Mouse (Mus musculus) ES-E14 (cell line): ENCODE measurements around the gene Olfr1131. TPM values are rescaled to one million over a fixed set of nuclear protein-coding genes. Genes with fewer than 3 reads are reported as not detected.

ENCODE experiments used
- DNase-seq: peaks from one replicate; pipeline ENCODE4 v3.0.0-alpha.2; 2013; ENCODE audit warnings: low read depth, low spot score
- H3K27ac ChIP-seq: 2 replicates; pipeline ENCODE4 v1.5.1; 2012; ENCODE audit warnings: low read depth, mild to moderate bottlenecking, low read length, moderate library complexity, mixed read lengths; ENCODE audit not compliant: poor library complexity, insufficient read depth, severe bottlenecking
- H3K36me3 ChIP-seq: 2 replicates; pipeline ENCODE4 v1.6.1; 2012; ENCODE audit warnings: mild to moderate bottlenecking, low read length, moderate library complexity, mixed read lengths; ENCODE audit not compliant: control insufficient read depth, poor library complexity, insufficient read depth, severe bottlenecking
- H3K4me1 ChIP-seq, 2 experiments: fragments of 150-350 bp in 1 of 2; sonication (generic) in 1 of 2; 2 replicates each; pipeline ENCODE4 v1.6.1; 2012; ENCODE audit warnings: low read length in 2 of 2, mild to moderate bottlenecking in 1 of 2, mixed read lengths in 1 of 2; ENCODE audit not compliant: control insufficient read depth in 2 of 2, insufficient read depth in 2 of 2, poor library complexity in 1 of 2
- H3K4me3 ChIP-seq, 2 experiments: fragments of 150-350 bp in 1 of 2; sonication (generic) in 1 of 2; 2 replicates each; pipeline ENCODE4 v1.5.1; 2012; ENCODE audit warnings: low read length in 2 of 2, low read depth in 1 of 2, mild to moderate bottlenecking in 1 of 2, mixed read lengths in 1 of 2; ENCODE audit not compliant: insufficient read depth in 1 of 2, poor library complexity in 1 of 2, severe bottlenecking in 1 of 2
- H3K9ac ChIP-seq: 2 replicates; pipeline ENCODE4 v1.6.1; 2012; ENCODE audit warnings: low read depth, mild to moderate bottlenecking, low read length, mixed read lengths; ENCODE audit not compliant: poor library complexity, insufficient read depth, severe bottlenecking
- H3K9me3 ChIP-seq: fragments of 150-350 bp; sonication (generic); 2 replicates; pipeline ENCODE4 v1.6.1; 2012; ENCODE audit warnings: low read depth, mild to moderate bottlenecking, low read length; ENCODE audit not compliant: control insufficient read depth, insufficient read depth
- CHD2 ChIP-seq: IDR thresholded peaks from 2 replicates; pipeline ENCODE4 v1.6.1; 2014; ENCODE audit warnings: mild to moderate bottlenecking, low read depth, low read length, inconsistent platforms
- HCFC1 ChIP-seq: IDR thresholded peaks from 2 replicates; pipeline ENCODE4 v1.6.1; 2012; ENCODE audit warnings: low read length, inconsistent platforms, borderline replicate concordance; ENCODE audit not compliant: insufficient read depth
- MAFK ChIP-seq: IDR thresholded peaks from 2 replicates; pipeline ENCODE4 v1.6.1; 2014; ENCODE audit warnings: mild to moderate bottlenecking, low read depth, low read length, inconsistent platforms; ENCODE audit not compliant: insufficient read depth
- ZC3H11A ChIP-seq: IDR thresholded peaks from 2 replicates; pipeline ENCODE4 v1.6.1; 2012; ENCODE audit warnings: low read depth, mild to moderate bottlenecking, inconsistent platforms, low read length, borderline replicate concordance
- ZNF384 ChIP-seq: IDR thresholded peaks from 2 replicates; pipeline ENCODE4 v1.6.1; 2012; ENCODE audit warnings: low read depth, low read length, inconsistent platforms
- in situ Hi-C, 2 experiments: fragments of 600-800 bp; cut with MboI; formaldehyde crosslinking; loops; one replicate each; pipeline ENCODE4 v1.15.1; 2025; ENCODE audit warnings: low sequenced_read_pairs in 2 of 2, inconsistent platforms in 1 of 2; ENCODE audit not compliant: unreplicated experiment in 2 of 2
- total RNA-seq: library from RNA; depleted of rRNA; stranded (reverse); fragments of 300-350 nt; gene quantifications from 2 replicates; pipeline ENCODE4 v1.2.3, GENCODE M21; 2012; rRNA removed

The Olfr1131 gene
- total RNA-seq, 1 experiment: not detected

DNA sequence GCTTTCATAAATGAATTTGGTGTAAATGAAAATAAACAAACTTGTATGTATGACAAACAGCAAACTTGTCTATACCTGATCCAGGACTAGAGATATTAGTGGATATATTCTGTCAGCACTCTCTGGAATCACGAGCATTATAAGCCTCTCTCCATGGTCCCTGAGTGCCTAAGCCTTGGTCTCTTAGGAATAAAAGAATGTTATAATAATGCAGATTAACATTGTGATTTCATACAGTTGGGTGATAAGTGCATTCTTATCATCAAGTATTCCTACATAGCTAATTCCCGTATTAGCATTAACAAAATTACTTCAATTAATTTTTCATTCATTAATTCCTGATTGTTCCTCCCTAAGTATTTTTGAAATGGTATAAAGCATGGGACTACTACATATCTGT is 31.5 kb downstream of the Olfr1131 start, which contains the start of gene Olfr1134:
Gene Olfr1134 (minus strand): TSS at position 101 of the 400 bp plus-strand sequence.
- no peak within 1 kb of the TSS for H3K27ac ChIP-seq
- no peaks in the 10 kb centered on the region for H3K9me3 ChIP-seq
- H3K36me3 ChIP-seq: no peaks in the 10 kb centered on the region
- no peak within 1 kb of the TSS for H3K4me3 ChIP-seq
- TF ChIP-seq ZNF384 (no peak), ZC3H11A (no peak), CHD2 (no peak), MAFK (no peak), HCFC1 (no peak)
- in situ Hi-C loops: no loop called here
- H3K4me1 ChIP-seq: no peaks in the 10 kb centered on the region
- DNase-seq: no peak
- H3K9ac ChIP-seq: no peak within 1 kb of the TSS

DNA sequence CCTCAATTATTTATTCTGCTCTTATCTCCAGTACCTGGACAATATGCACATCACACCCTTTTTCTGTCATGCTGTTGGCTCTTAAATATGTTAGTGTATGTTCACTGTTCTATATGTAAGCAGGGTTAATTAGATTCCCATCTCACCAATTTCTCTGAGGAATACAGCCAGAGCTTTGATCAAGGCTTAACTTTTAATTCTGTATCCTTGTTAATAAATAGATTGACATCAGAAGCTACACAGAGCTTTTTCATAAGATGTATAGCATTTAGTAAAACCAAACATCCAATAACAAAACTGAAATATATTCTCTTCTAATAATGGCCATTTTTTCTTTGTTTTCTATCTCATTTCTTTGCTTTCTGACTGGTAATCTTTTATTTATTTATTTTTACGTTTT is 46.7 kb downstream of the Olfr1131 start, which contains the start of gene Olfr1135:
Gene Olfr1135 (minus strand): TSS at position 101 of the 400 bp plus-strand sequence.
- in situ Hi-C loops: no loop called here
- no peak for TF ChIP-seq MAFK
- no peak for TF ChIP-seq ZC3H11A
- TF ChIP-seq HCFC1: no peak
- TF ChIP-seq CHD2: no peak
- no peak for TF ChIP-seq ZNF384
- Histone ChIP-seq H3K4me3 (no peak within 1 kb of the TSS), H3K36me3 (no peaks in the 10 kb centered on the region), H3K9me3 (no peaks in the 10 kb centered on the region), H3K9ac (no peak within 1 kb of the TSS), H3K4me1 (no peaks in the 10 kb centered on the region), H3K27ac (no peak within 1 kb of the TSS)
- no peak for DNase-seq

Other genes with a start within 250 kb of the Olfr1131 start
- gene Olfr1122, start 241.3 kb upstream of the Olfr1131 start, total RNA-seq: not detected in 2 replicates
- not detected in 2 replicates for gene Olfr1123, start 210.5 kb upstream of the Olfr1131 start, total RNA-seq
- gene Olfr1124, start 196.8 kb upstream of the Olfr1131 start, total RNA-seq: not detected in 2 replicates
- gene Olfr1126, start 173.1 kb upstream of the Olfr1131 start, total RNA-seq: not detected in 2 replicates
- gene Pramel7, start 130.0 kb upstream of the Olfr1131 start, total RNA-seq: 2.7 and 9.3 TPM in 2 replicates
- 3.1 and 16.5 TPM in 2 replicates for gene Pramel6, start 120.5 kb upstream of the Olfr1131 start, total RNA-seq
- gene Olfr153, start 95.3 kb upstream of the Olfr1131 start, total RNA-seq: 1.2 and 1.9 TPM in 2 replicates
- gene Olfr1128, start 81.6 kb upstream of the Olfr1131 start, total RNA-seq: not detected in 2 replicates
- gene Olfr1129, start 53.2 kb upstream of the Olfr1131 start, total RNA-seq: not detected in 2 replicates
- gene Olfr1130, start 20.9 kb upstream of the Olfr1131 start, total RNA-seq: not detected in 2 replicates
- not detected in 2 replicates for gene Olfr1132, start 10.4 kb downstream of the Olfr1131 start, total RNA-seq
- not detected in 2 replicates for gene Olfr1133, start 20.3 kb downstream of the Olfr1131 start, total RNA-seq
- gene Olfr1134, start 31.4 kb downstream of the Olfr1131 start, total RNA-seq: not detected in 2 replicates
- not detected in 2 replicates for gene Olfr1135, start 46.6 kb downstream of the Olfr1131 start, total RNA-seq
- not detected in 2 replicates for gene Olfr1136, start 66.8 kb downstream of the Olfr1131 start, total RNA-seq
- not detected in 2 replicates for gene Olfr1137, start 86.1 kb downstream of the Olfr1131 start, total RNA-seq
- not detected in 2 replicates for gene Olfr1138, start 112.9 kb downstream of the Olfr1131 start, total RNA-seq
- gene Olfr1140, start 116.6 kb downstream of the Olfr1131 start, total RNA-seq: not detected in 2 replicates
- gene Olfr1141, start 126.9 kb downstream of the Olfr1131 start, total RNA-seq: not detected in 2 replicates
- gene Olfr152, start 152.4 kb downstream of the Olfr1131 start, total RNA-seq: not detected in 2 replicates
- gene Olfr1143, start 173.5 kb downstream of the Olfr1131 start, total RNA-seq: not detected in 2 replicates
- gene Olfr1145, start 182.7 kb downstream of the Olfr1131 start, total RNA-seq: not detected in 2 replicates
- gene Olfr1148, start 203.4 kb downstream of the Olfr1131 start, total RNA-seq: not detected in 2 replicates
- not detected in 2 replicates for gene Olfr1150-ps1, start 216.9 kb downstream of the Olfr1131 start, total RNA-seq
- gene Olfr1151, start 228.8 kb downstream of the Olfr1131 start, total RNA-seq: not detected in 2 replicates
- not detected in 2 replicates for gene Olfr1152, start 239.4 kb downstream of the Olfr1131 start, total RNA-seq